Mouse (Mus musculus) C3H10T1/2 (cell line): ENCODE measurements around the gene Atxn1. TPM values are rescaled to one million over a fixed set of nuclear protein-coding genes. Genes with fewer than 3 reads are reported as not detected.

Experiments used
- polyA plus RNA-seq, 2 experiments: library from polyadenylated mRNA; unstranded; fragments of >200 nt; fragmentation: generic; extraction: Trizol; gene quantifications; one replicate each; pipeline ENCODE4 v1.2.1; 2012; ENCODE audit warnings: missing spikeins in 2 of 2

Gene Atxn1
- 1 to 10 TPM in 1 of 2 experiments, under 1 TPM in 1; 0.29 to 3.3 TPM for polyA plus RNA-seq

DNA sequence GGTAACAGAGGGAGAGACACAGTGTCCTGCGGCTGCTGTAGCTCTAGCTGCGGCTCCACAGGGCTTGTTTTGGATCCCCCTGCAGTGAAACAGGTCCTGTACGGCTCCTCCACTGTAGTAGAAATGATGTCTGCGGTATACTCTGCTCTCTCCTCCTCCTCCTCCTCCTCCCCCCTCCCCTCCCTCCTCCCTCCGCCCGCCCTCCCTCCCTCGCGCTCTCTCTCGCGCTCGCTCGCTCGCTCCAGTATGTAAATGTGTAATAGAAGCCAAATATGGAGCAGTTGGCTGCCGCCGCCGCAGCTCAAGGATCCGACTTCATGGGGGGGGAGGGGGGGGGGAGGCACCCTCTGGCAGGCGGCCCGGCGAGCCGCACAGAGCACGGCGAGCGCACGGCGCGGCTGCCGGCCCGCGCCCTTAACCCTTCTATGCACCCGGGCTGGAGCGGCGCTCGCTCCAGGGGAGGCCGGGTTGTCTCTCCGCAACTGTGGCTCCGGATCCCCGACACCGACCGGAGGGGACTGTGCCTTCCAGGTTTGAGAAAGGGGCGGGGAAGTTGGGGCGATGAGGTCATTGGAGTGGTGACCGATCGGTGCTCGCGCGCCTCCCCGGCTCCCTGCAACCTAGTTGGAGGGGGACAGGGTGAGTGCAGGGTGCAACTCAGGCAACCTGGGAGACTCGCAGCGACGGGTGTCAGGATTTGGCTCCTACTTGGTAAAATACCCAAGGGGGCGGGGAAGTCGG lies at the start of gene Atxn1:
Atxn1 (minus strand) TSS at position 156 of the 741 bp plus-strand sequence.

DNA sequence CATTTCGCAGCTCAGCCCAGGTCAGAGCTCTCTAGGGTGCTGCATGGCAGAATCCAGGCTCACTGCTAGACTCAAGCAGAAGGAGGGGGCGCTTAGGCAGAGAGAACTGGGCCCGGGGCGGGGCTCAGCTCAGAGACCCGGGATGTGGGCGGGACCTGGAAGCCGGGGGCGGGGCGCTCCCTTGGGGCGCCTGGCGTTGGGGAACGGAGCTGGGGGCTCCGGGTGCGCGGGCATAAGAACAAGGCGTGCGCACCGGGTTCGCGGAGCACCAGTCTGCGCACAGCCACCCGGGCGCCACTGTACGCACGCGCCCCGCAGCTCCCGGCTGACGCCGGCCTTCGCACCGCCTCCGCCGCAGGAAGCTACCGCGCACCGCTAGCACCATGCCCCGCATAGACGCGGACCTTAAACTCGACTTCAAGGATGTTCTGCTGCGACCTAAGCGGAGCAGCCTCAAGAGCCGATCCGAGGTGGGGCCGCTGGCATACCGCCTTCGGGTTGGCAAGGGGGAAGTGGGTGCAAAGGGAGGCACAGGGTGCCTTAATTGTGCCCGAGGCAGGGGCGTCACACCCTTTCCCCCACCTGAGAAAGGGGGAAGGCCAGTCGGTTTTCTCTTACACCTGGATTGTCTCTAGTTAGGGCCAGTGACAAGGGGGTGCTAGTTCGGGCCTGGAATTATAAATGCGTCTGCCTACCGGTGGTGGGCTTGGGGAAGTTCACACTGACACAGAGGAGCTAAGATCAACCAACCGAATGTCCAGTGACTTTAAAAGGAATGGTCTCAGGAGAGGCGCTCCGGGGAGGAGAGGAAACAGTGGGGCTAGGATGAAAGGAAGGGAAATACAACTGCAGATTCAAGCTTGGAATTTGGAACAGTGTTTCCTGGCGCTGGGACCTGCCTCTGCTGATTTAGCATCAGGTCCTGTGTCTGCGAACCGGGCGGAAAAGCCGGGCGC lies 457.3 kb downstream of the Atxn1 start, which contains the start of gene Gmpr:
Gmpr (plus strand) TSS at position 171 of the 956 bp plus-strand sequence.

